Mouse (Mus musculus) cerebellum, postnatal 25 days (tissue): ENCODE data around the gene Ppp1r12c.
"Not testable (repeated sequence)": the region's sequence is repeated elsewhere in the genome, so short reads cannot be mapped to it uniquely, and the experiment has no call there.

ENCODE experiments used
- DNase-seq, 2 experiments: peaks; one replicate each; pipeline ENCODE4 v3.0.0; 2021; ENCODE audit warnings: mixed read lengths in 2 of 2

Gene Ppp1r12c

DNA sequence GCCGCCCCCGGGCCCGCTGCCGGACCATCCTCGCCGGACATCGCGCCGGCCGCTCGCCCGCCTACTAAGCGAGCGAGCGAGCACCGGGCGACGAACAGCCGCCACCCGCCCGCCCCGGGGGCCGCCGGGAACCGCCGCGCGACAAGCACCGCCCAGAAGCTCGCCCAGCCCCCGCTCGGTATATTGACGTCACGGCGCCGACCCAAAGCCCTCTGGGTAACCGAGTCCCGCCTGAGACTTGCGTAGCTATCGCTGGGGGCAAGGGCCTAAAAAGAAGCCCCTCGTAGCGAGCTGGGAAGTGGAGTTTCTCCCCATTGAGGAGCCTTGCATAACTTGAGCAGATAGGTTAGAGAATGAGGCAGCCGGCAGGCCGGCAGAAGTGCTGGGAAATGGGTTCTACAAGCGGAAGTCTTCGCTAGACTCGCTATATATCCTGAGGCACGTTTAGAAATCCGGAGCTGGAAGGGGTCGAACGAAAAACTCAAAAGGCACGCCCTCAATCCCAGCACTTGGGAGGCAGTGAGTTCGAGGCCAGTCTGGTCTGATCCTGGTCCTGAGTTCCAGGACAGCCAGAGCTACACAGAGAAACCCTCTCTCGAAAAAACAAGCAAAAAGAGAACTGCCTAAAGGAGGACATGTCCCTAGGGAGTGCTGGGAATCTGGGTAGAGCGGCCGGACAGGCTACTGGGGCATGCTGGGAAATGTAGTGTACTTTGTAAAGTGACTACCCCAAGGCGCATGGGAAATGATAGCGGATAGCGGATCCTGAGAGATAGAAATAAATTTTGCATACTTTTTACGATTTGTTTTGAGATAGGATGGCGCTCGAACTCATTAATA is at the start of gene Ppp1r12c:
TSS of gene Ppp1r12c (minus strand) at position 123 of the 840 bp plus-strand sequence.
- peak; percentile 98 for DNase-seq

DNA sequence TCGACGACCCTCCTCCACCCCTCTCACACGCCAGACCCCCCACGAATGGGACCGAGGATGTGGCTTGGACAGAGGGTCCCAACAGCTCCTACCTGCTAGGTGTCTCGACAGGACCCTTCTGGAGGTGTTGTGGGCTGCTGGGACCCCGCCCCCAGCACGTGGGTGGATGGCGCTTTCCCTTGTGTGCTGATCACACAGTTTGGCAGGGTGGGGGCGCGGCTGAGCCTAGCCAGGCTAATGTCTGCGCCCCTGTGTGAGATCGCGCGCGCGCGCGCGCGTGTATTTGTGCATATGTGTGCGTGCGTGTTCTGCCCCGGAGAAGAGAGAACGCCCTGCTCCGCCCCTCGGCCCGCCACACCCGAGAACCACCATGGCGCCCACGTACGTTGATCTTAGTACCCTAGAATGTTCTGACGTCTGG is 45.8 kb upstream of the Ppp1r12c start, which contains the start of gene Syt5:
TSS of gene Syt5 (minus strand) at position 321 of the 421 bp plus-strand sequence.
- DNase-seq: peak; percentile 40 to 69

DNA sequence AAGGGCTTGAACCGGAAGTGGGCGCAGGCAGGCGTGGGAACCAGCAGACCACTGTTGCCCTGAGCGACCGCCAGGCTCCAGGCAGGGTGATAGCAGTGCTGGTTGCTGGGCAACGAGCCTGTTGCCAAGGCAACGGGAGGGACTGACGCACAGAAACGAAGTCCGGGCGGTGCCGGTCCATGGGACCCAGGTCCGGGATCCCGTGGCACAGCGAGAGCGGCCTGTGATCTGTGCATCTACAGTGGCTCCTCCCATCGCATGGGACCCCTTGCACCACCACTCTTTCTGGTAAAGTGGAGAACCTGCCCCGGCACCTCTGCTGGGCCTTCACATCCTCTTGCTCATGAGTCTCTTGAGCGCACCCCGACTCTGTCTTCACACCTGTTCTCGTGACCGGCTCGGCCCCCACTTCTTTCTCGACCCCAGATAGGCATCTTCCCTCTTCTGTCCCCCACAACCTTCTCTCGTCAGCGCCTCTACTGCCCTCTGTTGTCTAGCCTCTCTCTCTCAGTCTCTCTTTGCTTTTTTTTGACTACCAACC is 45.2 kb upstream of the Ppp1r12c start:
- peak; percentile 85 to 93 for DNase-seq

DNA sequence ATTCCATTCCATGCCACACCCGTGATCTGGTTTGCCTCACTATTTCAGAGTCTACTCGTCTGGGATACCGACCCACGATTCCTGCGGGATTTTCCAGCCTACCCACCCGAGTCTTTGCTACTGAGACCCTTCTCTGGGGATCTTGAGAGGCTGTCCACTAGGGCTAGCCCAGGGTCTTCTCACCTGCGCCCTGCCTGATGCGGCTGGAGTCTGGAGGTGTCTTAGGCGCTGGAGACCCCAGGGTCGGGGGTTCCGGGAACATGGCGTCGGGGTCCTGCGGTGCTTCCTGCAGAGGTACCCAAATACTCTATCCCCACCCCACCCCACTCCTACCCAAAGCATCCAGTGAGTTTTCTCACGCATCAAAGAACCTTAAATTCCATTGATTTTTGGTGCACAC is 44.6 kb upstream of the Ppp1r12c start:
- DNase-seq: no peak

DNA sequence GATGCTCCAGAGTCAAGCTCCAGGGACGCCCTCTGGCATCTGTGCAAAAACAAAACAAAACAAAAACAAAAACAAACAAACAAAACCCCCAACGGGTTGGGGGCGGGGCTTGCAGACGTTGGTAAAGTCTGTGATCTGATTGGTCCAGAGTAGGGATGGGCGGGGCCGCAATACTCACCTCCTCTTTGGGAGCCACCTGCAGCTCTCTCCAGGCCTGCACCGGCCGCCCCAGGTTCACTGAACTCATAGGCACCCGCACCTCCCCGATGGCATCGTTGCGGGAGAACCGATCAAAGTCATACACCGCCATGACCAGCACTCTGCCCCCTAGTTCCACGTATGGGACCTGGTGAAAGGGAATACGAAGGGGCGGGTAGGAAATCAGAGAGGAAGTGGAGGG is 40.5 kb upstream of the Ppp1r12c start:
- no peak for DNase-seq

DNA sequence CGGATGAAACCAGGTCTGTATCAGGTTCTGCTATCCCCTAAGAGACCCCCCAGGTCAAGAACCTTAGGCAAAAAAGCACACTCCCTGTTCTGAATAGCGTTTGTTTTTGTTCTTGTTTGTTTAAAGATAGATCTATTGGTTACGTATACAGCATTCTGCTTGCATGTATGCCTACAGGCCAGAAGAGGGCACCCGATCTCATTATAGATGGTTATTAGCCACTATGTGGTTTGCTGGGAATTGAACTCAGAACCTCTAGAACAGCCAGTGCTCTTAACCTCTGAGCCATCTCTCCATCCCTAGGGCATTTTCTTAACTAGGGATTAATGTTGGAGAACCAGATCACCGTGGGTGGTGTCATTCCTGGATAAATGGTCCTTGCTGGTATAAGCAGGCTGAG is 39.9 kb upstream of the Ppp1r12c start:
- no peak for DNase-seq

DNA sequence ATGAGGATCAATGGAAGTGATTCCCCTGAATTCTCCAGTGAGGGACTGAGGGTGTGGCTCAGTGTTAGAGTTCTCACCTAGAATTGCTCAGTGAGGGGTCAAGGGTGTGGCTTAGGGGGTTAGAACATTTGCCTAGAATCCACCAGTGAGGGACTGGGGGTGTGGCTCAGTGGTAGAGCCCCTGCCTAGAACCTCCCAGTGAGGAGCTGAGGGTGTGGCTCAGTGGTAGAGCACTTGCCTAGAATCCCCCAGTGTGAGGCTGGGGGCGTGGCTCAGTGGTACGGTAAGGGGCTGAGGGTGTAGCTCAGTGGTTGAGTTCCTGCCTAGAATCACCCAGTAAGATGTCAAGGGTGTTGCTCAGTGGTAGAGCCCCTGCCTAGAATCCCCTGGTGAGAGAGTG is 37.5 kb upstream of the Ppp1r12c start:
- no peak for DNase-seq

DNA sequence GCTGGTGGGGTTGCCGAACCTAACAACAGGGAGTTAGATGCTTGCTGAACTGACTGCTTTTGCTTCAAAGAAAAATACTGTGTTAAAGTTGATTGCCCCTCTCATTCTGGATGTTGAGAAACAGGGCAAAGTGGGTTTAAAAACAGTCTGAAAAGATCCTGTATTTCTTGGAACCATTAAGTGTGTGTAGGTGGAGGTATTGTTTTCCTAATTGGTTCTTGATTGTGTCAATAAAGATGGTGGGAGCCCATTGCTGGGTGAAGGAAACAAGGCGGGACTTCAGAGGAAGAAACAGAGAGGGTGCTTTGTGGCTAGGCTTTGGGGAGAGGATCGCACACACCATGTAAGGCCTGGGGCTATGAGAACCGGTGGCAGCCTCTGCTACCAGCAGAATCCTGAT is 35.7 kb upstream of the Ppp1r12c start:
- no peak for DNase-seq

DNA sequence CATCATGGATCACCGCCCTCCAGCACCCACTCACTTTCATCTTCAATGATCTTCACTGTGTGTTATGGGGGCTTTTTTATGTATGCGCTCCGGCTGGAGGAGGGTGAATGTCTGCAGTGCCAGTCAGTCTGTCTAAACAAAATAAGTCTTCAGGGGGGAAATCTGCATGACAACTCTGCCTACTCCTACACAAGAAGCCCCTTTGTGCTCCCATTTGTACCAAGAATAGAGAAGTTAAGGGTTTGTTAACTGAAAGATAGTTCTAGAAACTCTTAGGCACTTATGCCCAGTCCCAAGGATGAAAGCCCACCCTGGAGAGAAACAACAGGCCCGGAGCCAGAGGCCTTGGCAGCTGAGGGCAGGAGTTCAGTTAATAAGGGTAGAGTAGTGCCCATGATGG is 34.9 kb upstream of the Ppp1r12c start:
- DNase-seq: no peak

DNA sequence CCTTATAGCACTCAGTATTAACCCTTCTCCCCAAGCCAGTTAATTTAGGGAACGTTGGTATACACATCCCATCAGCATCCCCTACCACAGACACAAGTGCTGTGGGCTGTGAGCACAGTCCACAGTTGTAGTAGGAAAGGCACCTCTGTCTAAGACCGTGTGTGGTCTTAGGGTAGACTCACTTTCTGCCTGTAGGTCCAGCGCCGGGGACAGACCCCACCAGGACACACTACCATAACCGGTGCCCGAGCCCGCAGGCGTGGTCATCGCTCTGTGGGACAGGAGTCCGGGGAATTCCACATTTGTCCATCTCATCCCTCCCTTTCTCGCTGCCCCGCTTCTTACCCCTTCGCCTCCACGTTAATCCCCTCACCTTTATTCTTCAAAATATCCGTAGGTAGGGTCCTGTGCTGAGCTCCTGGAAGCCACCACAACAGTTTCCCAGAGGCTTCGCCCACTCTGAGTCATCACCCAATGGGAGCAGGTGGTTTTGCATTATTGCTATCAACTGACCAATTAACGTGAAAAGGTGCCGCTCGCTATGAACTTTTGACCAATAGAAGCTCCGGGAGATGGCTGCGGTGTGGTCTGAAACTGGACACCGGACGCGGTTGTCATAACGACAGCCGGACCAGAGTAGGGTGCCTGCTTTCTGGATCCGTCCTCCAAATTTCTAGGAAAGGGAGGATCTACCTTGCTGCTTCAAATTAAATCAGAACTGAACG is 30.7 kb upstream of the Ppp1r12c start, which contains the start of gene Dnaaf3:
TSS of gene Dnaaf3 (minus strand) at position 449 of the 725 bp plus-strand sequence.
- peak in 1 of 2 experiments; percentile 29 for DNase-seq

DNA sequence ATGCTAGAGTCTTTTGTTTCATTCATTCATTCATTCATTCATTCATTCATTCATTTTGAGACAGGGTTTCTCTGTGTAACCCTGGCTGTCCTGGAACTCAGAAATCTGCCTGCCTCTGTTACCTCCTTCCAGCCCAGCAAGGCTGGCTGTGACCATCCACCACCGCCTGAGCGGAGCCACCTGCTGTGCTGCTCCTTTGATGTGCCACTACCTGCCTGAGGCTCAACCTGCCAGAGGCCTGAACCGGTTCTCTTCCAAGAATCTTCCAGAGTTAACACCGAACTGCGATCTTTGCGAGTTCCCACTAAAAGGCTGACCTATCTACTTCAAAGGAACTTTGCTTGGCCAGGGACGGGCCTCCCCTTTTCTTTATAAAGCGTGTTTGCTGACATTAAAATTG is 28.7 kb upstream of the Ppp1r12c start:
- DNase-seq: not testable (repeated sequence)

DNA sequence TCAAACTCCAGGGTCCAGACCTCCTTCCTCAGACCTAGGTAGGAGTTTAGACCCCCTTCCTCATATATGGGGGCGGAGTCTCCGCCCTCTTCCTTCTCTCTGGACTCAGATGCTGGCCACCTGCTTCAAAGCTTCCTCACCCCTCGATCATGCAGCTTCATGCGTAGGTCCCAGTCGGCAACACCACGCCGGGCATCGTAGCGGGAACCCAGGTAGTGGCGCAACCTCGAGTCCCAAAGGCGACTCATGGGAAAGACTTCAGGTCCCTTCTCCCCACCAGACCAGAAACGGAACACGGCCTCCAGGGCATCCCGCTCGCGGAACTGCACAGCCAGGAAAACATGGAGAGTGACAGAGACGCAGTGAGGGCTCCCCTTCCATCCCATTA is 25.8 kb upstream of the Ppp1r12c start:
- no peak for DNase-seq

DNA sequence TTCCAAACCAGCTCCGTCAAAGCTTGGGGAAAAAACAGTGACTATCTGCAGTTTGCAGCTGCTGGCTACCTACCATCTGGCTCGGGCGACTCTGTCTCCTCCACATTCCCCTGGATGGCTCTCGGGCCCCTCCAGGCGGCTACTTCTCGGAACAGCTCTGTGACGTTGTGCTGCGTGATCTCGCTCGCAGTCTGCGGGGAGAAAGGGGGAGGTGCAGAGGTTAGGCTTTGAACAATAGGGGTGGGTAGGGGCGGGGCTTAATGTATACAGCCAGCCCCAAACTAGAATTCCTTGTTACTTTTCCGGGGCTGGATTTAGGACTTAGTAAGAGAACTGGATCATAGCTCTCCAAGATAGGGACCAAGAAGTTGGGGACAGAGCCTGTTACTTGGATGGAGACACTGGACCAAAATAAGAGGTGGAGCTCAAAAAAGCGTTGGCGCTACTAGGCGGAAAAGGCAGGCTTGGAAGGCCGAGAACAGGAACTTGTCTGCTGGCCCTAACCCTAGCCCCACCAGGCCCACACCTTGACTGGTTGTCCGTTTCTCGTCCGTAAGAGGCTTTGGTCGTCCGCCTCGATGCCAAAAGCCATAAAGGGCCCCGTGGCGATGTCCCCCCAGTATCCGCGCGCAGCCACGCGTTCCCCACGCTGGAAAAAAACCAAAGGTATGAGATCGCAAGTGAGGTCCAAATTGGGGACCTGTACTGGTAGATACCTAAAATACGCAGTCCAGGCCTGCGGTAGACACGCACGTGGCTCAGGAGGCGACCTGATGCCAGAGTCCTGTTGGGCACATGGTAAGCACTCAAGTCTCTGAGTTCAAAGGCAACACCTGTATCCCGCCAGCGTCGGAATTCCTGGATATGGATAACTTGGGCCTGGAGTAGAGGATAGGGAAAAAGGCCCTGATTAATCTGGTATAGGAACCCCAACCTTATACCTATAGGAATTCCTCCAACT is 25.1 kb upstream of the Ppp1r12c start:
- DNase-seq: peak; percentile 65 to 81

DNA sequence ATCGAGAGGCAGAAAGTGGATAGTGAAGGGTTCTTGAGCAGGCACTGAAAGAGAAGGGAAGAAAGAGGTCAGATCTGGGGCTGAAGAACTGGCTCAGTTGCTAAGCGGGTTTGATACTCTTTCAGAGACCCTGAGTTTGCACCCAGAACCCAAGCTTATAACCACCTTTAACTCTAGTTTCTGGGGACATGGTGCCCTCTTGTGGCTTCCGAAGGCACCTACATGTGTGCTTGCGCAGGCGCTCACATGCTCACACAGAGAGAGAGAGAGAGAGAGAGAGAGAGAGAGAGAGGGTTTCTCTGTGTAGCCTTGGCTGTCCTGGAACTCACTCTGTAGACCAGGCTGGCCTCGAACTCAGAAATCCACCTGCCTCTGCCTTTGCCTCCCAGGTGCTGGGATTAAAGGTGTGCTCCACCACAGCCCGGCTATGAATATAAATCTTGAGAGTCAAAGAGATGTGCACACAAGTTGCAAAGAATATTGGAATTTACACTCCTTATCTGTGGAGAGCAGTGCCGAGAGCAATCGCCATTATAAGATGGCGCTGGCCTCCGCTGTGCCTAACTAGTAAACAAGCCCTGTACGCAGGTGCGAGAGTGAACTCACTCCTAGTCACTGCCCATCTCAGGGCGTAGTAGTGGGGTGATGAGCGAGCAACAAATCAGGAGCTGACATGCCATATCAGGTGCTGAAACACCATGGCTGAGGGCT is 22.9 kb upstream of the Ppp1r12c start, which contains the start of gene Tnni3:
TSS of gene Tnni3 (minus strand) at position 18 of the 711 bp plus-strand sequence.
- peak; percentile 50 to 71 for DNase-seq

DNA sequence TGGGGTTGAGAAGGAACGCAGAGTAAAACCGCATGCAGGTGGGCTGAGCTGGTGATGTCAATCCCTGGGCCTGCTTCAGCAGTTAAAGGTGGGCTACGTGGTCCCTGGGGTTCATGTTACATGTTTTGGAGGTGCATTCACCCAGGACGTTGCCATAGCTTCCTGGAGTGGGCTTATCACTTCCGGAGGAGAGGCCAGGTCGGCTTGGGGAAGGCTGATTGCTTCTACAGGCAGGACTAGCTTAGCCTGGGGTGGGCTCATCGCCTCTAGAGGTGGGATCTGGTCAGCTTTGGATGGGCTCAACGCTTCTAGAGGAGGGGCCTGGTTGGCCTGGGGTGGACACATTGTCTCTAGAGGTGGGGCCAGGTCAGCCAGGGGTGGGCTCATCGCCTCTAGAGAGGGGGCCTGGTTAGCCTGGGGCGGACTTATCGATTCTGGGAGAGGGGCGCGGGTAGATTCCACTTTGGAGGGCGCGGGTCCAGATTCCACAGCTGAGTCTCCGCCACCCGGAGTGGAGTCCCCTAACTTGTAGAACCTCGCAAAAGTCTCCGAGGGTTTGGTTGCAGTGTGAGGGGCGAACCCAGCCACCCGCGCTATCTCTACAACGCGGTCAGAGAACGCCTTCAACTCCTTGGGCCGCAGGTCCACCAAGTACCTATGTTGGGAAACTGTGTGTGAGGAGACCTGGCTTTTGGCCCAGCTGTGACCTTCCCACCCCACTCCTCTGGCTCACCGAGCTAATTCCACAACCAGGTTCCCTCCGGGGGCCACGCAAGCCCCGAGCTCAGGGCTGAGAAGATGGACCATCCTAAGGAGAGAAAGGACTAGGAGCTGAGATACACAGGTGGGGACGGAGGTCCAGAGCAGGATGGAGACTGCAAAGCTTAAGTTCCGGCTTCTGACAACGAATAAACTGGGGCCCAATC is 22.0 kb upstream of the Ppp1r12c start:
- DNase-seq: no peak

DNA sequence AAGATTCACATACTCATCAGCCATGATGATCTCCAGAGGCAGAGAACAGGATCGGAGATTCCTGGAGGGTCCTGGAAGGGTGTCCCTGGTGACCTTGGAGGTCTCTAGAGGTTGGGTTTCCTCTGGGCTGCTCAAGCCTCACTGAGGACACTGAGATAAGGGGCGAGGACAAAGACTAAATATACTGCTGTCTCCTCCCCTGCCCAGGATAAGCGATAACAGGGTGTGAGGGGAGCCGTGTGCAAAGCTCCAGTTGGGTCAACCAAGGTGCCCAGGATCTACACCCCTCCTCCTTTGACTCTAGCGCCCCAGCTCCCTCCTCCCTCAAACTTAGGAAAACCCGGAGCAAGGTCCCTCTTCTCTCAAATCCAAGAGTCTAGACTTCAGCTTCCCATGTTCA is 20.8 kb upstream of the Ppp1r12c start:
- no peak for DNase-seq

DNA sequence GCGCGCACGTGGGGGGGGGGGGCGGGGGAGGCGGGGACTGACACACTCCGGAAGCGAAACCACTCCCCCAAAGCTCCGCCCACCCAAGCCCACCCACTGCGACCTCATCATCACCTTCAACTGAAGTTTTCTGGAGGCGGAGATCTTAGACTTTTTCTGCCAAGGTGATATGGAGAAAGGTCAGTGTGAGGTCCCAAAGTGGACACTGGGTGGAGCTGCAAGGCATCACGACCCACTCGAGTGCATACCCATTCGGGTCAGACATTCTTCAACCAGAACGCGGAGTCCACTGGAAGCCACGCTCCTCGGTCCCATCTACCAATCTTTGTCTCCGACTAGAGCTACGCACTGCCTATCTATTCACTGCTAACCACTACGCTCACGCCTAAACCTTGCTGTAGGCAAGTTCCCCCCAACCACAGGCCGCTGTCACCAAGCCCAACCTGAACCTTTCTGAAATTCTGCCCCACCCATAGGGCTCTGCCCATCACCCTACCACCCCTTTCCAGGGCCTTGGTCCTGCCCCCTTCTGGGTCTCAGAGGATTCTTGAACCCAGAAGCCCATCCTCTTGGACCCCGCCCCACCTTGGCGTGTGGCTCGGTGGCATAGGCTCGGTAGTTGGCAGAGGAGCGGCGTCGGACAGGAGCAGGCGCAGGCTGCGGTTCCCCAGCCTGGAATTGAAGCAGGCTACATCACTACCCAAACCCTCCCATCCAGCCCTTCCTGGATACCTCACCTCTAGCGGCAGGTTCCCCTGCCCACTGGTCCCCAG is 19.9 kb upstream of the Ppp1r12c start:
- DNase-seq: peak in 1 of 2 experiments; percentile 21

DNA sequence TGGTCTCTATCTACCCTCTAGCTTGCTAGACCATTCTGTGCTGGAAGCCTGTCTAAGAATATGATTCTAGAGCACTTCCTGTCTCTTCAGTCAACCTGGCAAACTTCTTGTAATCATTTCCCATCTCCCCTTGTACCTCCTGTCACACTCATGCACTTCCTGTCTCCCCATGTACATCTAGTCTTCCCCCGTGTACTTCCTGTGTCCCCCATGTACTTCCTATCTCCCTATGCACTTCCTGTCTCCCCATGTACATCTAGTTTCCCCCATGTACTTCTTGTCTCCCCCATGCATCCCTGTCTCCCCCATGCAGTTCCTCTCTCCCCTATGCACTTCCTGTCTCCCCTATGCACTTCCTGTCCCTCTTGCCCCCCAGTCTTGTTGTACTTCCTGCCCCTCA is 17.0 kb upstream of the Ppp1r12c start:
- no peak for DNase-seq

DNA sequence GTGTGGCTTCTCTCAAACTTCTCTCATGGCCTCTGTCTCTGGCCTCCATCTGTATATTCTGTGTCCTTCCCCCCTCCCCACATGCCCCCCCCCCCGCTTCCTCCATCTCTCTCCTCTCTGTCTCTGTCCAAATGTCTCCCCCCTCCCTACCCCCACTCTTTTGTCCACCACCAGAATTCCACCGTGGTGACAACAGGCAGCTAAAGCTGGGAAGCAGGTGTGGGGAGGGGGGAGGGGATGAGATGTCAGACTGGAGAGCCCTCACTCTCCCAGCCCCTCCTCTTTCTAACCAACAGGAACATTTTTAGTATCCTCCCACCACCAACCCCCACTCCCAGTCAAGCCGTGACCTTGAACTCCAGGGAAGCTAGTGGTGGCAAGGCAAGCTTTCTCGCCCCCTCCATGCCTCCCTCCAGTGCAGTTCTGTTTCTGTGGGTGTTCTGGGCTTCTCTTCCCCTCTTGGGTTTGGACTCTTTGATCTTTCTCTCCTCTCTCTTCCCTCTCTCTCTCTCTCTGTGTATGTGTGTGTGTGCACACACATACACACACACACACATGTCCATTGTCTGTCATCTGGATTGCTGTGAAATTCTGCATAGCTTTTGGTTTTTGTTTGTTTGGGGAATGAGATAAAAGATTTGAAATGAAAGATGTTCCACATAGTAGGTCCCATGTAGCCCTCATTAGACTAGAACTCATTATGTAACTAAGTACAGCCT is 15.0 kb upstream of the Ppp1r12c start, which contains the start of gene Tnnt1:
TSS of gene Tnnt1 (minus strand) at position 51 of the 719 bp plus-strand sequence.
- DNase-seq: no peak
